Mouse (Mus musculus) intestine, embryonic 15.5 days (tissue): Measurements from ENCODE around the gene Rab11a. TPM values are rescaled to one million over a fixed set of nuclear protein-coding genes. Genes with fewer than 3 reads are reported as not detected.

Experiments
- ATAC-seq: fragments of 200-750 bp; cut with Nextera tagmentation; 2 replicates; pipeline ENCODE4 v1.8.0; 2017; ENCODE audit warnings: moderate TSS enrichment, moderate library complexity
- H3K27ac ChIP-seq: fragments of 300-500 bp; sonication (generic); 2 replicates; pipeline ENCODE4 v1.5.1; 2015; ENCODE audit warnings: mild to moderate bottlenecking, inconsistent platforms
- H3K27me3 ChIP-seq: fragments of 300-500 bp; sonication (generic); replicated peaks from 2 replicates; pipeline ENCODE4 v1.6.1; 2015; ENCODE audit warnings: inconsistent platforms
- H3K36me3 ChIP-seq: fragments of 300-500 bp; sonication (generic); 2 replicates; pipeline ENCODE4 v1.6.1; 2015; ENCODE audit warnings: inconsistent platforms
- H3K4me1 ChIP-seq: fragments of 300-500 bp; sonication (generic); replicated peaks from 2 replicates; pipeline ENCODE4 v1.6.1; 2015; ENCODE audit warnings: inconsistent platforms
- H3K4me2 ChIP-seq: fragments of 300-500 bp; sonication (generic); replicated peaks from 2 replicates; pipeline ENCODE4 v1.6.1; 2015; ENCODE audit warnings: mild to moderate bottlenecking, inconsistent platforms
- H3K4me3 ChIP-seq: fragments of 300-500 bp; sonication (generic); replicated peaks from 2 replicates; pipeline ENCODE4 v1.5.1; 2015; ENCODE audit warnings: inconsistent platforms
- H3K9ac ChIP-seq: fragments of 300-500 bp; sonication (generic); 2 replicates; pipeline ENCODE4 v1.6.1; 2015; ENCODE audit warnings: inconsistent platforms
- H3K9me3 ChIP-seq: fragments of 300-500 bp; sonication (generic); 2 replicates; pipeline ENCODE4 v1.6.1; 2016; ENCODE audit warnings: inconsistent platforms
- WGBS: fragments of 180-500 bp; shearing (Covaris S2); methylation state at CpG from one replicate; pipeline ENCODE4 v1.1.7; 2015; 5-methylcytosine and 5-hydroxymethylcytosine counted together
- polyA plus RNA-seq: library from polyadenylated mRNA; unstranded; fragments of >200 nt; fragmentation: Nextera tagmentation; extraction: Ambion mirVana; gene quantifications from 2 replicates; pipeline ENCODE4 v1.2.1, GENCODE M21; 2015

Rab11a gene
- polyA plus RNA-seq, 1 experiment from 2014 or later: 512 TPM

DNA sequence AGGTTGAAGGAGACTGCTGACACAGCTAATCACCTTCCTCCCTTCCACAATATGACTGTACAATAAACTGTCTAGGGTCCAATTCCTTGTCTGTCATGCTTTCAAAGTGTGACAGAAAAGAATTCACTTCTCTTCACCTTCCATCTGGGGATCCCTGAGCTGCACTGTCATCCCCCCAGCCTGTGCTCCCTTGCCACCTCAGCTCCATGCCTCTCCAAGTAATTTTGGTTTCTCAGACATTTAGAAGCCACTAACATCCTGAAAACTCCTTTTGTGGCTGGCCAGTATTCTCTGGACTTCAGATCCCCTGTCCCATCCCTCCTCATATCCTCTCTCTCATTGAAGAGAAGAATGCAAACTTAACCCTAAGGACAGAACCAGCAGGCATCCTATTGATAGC, 35.2 kb downstream of the Rab11a start:
- Histone ChIP-seq H3K4me2 (no peak overlapping the region), H3K9me3 (no peaks in the 10 kb centered on the region), H3K36me3 (0 out of 2 replicates have a peak, but pooled peaks cover 3% of the 10 kb centered on the region), H3K27me3 (no peaks in the 10 kb centered on the region), H3K4me3 (no peak overlapping the region), H3K27ac (0 out of 2 replicates have a peak overlapping the region, but pooled peaks have one; percentile 18), H3K9ac (no peak overlapping the region), H3K4me1 (0 out of 2 replicates have a peak, but pooled peaks cover 25% of the 10 kb centered on the region)
- no peak for ATAC-seq

DNA sequence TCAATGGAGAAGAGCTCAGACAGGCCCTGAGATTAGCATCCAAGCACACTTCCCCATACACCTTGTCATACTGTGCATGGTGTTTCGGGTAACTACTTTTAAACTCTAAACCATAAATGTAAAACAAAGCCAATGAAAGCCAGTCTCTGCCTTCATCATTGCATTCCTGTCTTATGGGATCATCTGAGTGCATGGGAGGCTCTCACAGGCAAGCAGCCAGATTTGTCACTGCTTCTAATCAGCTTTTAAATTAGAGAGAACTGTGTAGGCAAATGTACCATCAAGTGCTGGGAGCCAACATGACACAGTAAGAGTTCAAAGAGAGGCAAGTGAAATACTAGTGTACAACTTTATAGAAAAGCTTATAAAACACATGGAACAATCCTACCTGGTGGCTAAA, 35.9 kb downstream of the Rab11a start:
- Histone ChIP-seq H3K4me3 (no peak overlapping the region), H3K27ac (peak overlapping the region; percentile 51; the same call in 1 of the 2 replicates), H3K27me3 (no peaks in the 10 kb centered on the region), H3K36me3 (0 out of 2 replicates have a peak, but pooled peaks cover 3% of the 10 kb centered on the region), H3K9ac (no peak overlapping the region), H3K4me2 (no peak overlapping the region), H3K9me3 (no peaks in the 10 kb centered on the region), H3K4me1 (0 out of 2 replicates have a peak, but pooled peaks cover 25% of the 10 kb centered on the region)
- ATAC-seq: no peak
- WGBS: 76% methylated on average over 1 of the region's 1 CpGs

GRCm38 (mm10) chr9:64700451-64701311, 36.9 kb downstream of the Rab11a start:
- Histone ChIP-seq H3K9ac (no peak overlapping the region), H3K4me3 (no peak overlapping the region), H3K36me3 (0 out of 2 replicates have a peak, but pooled peaks cover 3% of the 10 kb centered on the region), H3K27ac (peak overlapping the region; percentile 51; the same call in 1 of the 2 replicates), H3K27me3 (no peaks in the 10 kb centered on the region), H3K4me1 (0 out of 2 replicates have a peak, but pooled peaks cover 25% of the 10 kb centered on the region), H3K9me3 (no peaks in the 10 kb centered on the region), H3K4me2 (no peak overlapping the region)
- WGBS: 57% methylated on average over 4 of the region's 4 CpGs
- ATAC-seq: peak; percentile 83

DNA sequence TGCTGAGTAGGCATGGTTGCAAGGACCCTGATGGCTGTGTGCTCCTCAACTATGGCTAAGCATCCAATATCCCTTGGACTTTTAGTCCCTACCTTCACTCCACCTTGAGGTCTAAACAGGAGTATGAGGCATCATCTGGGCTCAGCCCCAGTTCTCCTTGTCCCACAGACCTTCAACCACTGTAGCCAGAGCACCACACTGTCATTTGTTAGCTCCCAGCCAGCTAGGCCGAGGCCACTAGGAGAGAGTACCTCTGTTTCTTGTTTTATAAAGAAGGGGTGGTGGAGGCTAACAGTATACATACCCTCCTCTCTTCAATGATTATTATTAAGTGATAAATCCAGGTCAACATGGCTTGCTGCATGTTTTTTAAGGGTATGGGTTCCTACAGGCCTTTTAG, 39.0 kb downstream of the Rab11a start:
- H3K9ac ChIP-seq: no peak overlapping the region
- no peak overlapping the region for H3K4me3 ChIP-seq
- no peak overlapping the region for H3K4me2 ChIP-seq
- 0 out of 2 replicates have a peak, but pooled peaks cover 20% of the 10 kb centered on the region for H3K4me1 ChIP-seq
- H3K9me3 ChIP-seq: no peaks in the 10 kb centered on the region
- 0 out of 2 replicates have a peak, but pooled peaks cover 3% of the 10 kb centered on the region for H3K36me3 ChIP-seq
- no peak overlapping the region for H3K27ac ChIP-seq
- no peak for ATAC-seq
- WGBS: 90% methylated on average over 1 of the region's 1 CpGs
- no peaks in the 10 kb centered on the region for H3K27me3 ChIP-seq

GRCm38 (mm10) chr9:64697677-64698076, 39.9 kb downstream of the Rab11a start:
- Histone ChIP-seq H3K27ac (no peak overlapping the region), H3K4me2 (no peak overlapping the region), H3K9me3 (no peaks in the 10 kb centered on the region), H3K4me3 (no peak overlapping the region), H3K36me3 (0 out of 2 replicates have a peak, but pooled peaks cover 3% of the 10 kb centered on the region), H3K4me1 (0 out of 2 replicates have a peak, but pooled peaks cover 16% of the 10 kb centered on the region), H3K27me3 (no peaks in the 10 kb centered on the region), H3K9ac (no peak overlapping the region)
- 94% methylated on average over 5 of the region's 5 CpGs for WGBS
- ATAC-seq: no peak

DNA sequence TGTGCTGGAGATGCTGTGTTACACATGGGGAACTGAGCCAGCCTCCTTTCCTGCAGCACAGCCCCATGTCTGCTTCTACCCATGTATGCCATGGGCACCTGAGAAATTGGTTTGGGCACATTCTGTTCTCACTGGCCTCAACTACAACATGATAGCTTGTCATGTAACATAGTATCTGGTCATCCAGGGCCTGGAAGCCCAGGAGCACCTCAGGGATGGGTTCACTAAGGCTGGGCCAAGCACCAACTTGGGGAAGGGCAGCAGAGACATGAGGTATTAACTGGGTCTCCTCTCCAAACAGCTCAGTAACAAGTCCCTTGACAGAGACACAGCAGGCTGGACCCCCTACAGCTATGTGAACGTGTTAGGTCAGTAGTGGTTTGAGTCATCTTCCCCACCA, 40.6 kb downstream of the Rab11a start:
- no peak overlapping the region for H3K9ac ChIP-seq
- H3K4me1 ChIP-seq: 0 out of 2 replicates have a peak, but pooled peaks cover 14% of the 10 kb centered on the region
- 83% methylated on average over 1 of the region's 1 CpGs for WGBS
- no peak for ATAC-seq
- no peak overlapping the region for H3K27ac ChIP-seq
- H3K36me3 ChIP-seq: 0 out of 2 replicates have a peak, but pooled peaks cover 3% of the 10 kb centered on the region
- H3K9me3 ChIP-seq: no peaks in the 10 kb centered on the region
- no peak overlapping the region for H3K4me3 ChIP-seq
- H3K4me2 ChIP-seq: no peak overlapping the region
- H3K27me3 ChIP-seq: no peaks in the 10 kb centered on the region

DNA sequence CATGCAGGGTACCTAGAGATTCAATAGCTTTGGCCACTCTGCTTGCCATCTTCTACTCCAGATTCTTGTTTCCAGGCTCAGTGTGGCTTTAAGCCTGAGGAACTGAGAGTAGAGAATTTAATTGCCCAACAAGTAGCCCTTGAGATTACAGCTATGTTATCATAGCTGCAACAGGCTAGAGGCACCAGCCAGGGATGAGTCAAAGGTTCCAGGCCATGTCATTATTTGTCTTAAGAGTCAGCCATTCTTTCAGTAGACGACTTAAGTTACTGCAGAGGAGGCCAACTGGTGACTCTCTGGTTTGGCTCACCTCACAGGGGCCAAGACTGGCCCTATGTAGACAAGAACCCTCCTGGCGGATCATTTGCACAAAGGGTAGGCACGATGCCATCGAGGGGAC, 41.2 kb downstream of the Rab11a start:
- Histone ChIP-seq H3K4me1 (0 out of 2 replicates have a peak, but pooled peaks cover 13% of the 10 kb centered on the region), H3K9me3 (no peaks in the 10 kb centered on the region), H3K27me3 (no peaks in the 10 kb centered on the region), H3K4me2 (no peak overlapping the region), H3K27ac (no peak overlapping the region), H3K36me3 (0 out of 2 replicates have a peak, but pooled peaks cover 3% of the 10 kb centered on the region), H3K9ac (no peak overlapping the region), H3K4me3 (no peak overlapping the region)
- 81% methylated on average over 4 of the region's 4 CpGs for WGBS
- ATAC-seq: no peak

DNA sequence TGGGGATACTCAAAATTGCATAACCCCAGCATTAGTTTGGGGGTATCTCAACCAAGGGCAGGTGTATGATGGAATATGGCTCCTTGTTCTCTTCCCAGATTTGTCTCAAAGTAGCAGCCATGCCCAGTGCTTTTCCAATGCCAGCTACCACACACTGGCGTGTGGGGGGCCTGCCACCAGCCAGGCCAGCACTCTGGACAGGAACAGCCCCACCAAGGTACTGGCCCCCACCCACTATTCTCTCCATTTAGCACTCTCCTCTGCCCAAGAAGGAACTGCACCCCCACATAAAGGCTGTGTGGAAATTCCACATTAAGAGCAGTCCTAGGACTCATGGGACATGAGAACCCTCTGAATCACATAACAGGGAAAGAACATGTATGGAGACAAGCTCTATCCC, 42.3 kb downstream of the Rab11a start:
- 0 out of 2 replicates have a peak, but pooled peaks cover 11% of the 10 kb centered on the region for H3K4me1 ChIP-seq
- H3K9me3 ChIP-seq: no peaks in the 10 kb centered on the region
- no peak overlapping the region for H3K27ac ChIP-seq
- H3K27me3 ChIP-seq: no peaks in the 10 kb centered on the region
- WGBS: 95% methylated on average over 1 of the region's 1 CpGs
- H3K4me3 ChIP-seq: no peak overlapping the region
- no peak overlapping the region for H3K4me2 ChIP-seq
- no peak for ATAC-seq
- 0 out of 2 replicates have a peak, but pooled peaks cover 3% of the 10 kb centered on the region for H3K36me3 ChIP-seq
- H3K9ac ChIP-seq: no peak overlapping the region

DNA sequence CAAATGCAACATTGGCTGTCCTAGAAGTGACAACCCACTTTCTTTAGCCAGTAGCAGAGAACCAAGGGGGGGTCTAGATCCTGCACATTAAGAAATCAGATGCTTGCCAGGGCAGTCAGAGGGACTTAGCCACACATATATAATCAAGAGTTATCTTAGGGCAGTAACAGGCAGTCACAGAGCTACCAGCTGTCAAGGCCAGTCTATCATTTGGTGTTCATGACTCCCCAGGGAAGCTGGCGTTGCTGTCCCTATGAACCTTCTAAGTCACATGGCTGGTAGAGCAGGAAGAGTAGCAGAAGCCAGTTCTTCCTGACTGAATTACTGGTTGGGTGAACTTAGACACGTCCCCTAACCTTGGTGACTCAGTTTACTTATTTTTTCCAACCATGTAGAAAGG, 44.5 kb downstream of the Rab11a start:
- H3K36me3 ChIP-seq: no peaks in the 10 kb centered on the region
- H3K27ac ChIP-seq: no peak overlapping the region
- no peaks in the 10 kb centered on the region for H3K9me3 ChIP-seq
- WGBS: 72% methylated on average over 2 of the region's 2 CpGs
- no peak for ATAC-seq
- H3K4me2 ChIP-seq: no peak overlapping the region
- 0 out of 2 replicates have a peak, but pooled peaks cover 7% of the 10 kb centered on the region for H3K4me1 ChIP-seq
- H3K9ac ChIP-seq: no peak overlapping the region
- no peaks in the 10 kb centered on the region for H3K27me3 ChIP-seq
- H3K4me3 ChIP-seq: no peak overlapping the region

DNA sequence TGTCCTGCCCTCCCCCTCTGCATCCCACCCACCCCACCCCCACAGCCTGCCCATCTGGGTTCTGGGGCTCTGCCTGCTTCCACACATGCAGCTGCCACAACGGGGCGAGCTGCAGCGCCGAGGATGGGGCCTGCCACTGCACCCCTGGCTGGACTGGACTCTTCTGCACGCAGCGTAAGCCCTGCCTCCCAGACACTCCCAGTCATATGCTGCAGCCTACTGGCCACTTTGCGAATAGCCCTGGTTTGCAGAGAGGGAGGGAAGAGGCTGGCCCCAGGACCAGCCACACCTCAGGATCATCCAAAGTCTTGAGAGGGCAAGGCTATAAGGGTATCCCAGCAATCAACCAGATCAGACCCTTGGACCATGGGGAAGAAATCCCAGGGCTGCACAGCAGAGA, 46.4 kb downstream of the Rab11a start:
- no peak overlapping the region for H3K27ac ChIP-seq
- H3K36me3 ChIP-seq: no peaks in the 10 kb centered on the region
- no peak overlapping the region for H3K4me3 ChIP-seq
- no peak overlapping the region for H3K9ac ChIP-seq
- no peaks in the 10 kb centered on the region for H3K27me3 ChIP-seq
- H3K4me1 ChIP-seq: 0 out of 2 replicates have a peak, but pooled peaks cover 7% of the 10 kb centered on the region
- no peaks in the 10 kb centered on the region for H3K9me3 ChIP-seq
- WGBS: 12% methylated on average over 7 of the region's 7 CpGs
- peak; percentile 82 for ATAC-seq
- H3K4me2 ChIP-seq: no peak overlapping the region

GRCm38 (mm10) chr9:64690771-64691170, 46.8 kb downstream of the Rab11a start:
- 93% methylated on average over 2 of the region's 2 CpGs for whole genome bisulfite sequencing

DNA sequence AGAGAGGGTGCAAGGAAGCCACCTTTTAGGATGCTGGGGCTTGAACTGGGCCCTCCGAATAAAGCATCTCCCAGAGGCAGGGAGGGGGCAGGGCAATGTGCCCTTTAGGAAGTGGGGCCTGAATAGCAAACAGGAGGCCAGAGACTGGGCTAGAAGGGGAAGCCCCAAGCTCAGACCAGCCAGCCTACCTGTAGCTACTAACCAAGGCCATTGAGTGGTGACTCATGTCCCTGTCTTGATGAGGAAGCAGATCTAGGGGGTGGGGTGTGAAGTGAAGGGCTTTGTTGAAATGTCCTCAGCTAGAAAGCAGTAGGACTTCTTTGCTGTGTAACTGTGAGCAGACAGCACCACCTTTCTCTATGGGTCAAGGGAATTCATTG, 49.6 kb downstream of the Rab11a start:
- H3K4me3 ChIP-seq: no peak overlapping the region
- no peak overlapping the region for H3K27ac ChIP-seq
- H3K9ac ChIP-seq: no peak overlapping the region
- H3K4me1 ChIP-seq: 0 out of 2 replicates have a peak, but pooled peaks cover 7% of the 10 kb centered on the region
- 0 out of 2 replicates have a peak, but pooled peaks have one; percentile 24 for ATAC-seq
- H3K27me3 ChIP-seq: no peaks in the 10 kb centered on the region
- H3K36me3 ChIP-seq: no peaks in the 10 kb centered on the region
- H3K9me3 ChIP-seq: no peaks in the 10 kb centered on the region
- H3K4me2 ChIP-seq: no peak overlapping the region
- WGBS: 41% methylated on average over 1 of the region's 1 CpGs

More at GRCm38 (mm10) chr9:64690771-64691170, 46.8 kb downstream of the Rab11a start:
- ATAC-seq: no peak
- no peaks in the 10 kb centered on the region for H3K36me3 ChIP-seq
- H3K4me3 ChIP-seq: no peak overlapping the region
- H3K9me3 ChIP-seq: no peaks in the 10 kb centered on the region
- H3K9ac ChIP-seq: no peak overlapping the region
- H3K27me3 ChIP-seq: no peaks in the 10 kb centered on the region
- H3K4me2 ChIP-seq: no peak overlapping the region
- 0 out of 2 replicates have a peak, but pooled peaks cover 7% of the 10 kb centered on the region for H3K4me1 ChIP-seq
- no peak overlapping the region for H3K27ac ChIP-seq
